Mouse (Mus musculus): ENCODE data around the gene C2. TPM values are rescaled to one million over a fixed set of nuclear protein-coding genes. Genes with fewer than 3 reads are reported as not detected.

Gene C2
- polyA plus RNA-seq, 1 experiment from 2014 or later: 8.2 TPM

DNA sequence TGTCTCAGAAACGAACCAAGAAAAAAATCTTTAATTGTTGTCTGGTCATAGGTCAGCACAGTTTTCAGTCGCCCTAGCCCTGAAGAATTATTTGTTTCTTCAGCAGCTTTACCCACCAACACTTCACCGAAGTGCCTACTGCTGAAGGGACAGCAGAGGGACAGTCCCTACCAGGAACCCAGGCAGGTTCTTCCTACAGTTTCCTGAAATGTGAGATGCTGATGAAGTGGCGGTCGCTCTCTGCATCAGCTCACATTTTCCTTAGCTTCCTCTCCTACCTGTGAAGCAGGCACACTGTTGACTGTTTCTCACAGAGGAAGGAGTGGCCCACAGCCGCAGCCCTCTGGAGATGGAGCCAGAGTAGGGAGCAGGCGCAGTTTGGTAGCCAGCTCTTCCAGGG is 32.1 kb downstream of the C2 start:
- no peak overlapping the region for H3K4me2 ChIP-seq
- no peak overlapping the region for H3K9ac ChIP-seq
- 48% methylated on average over 7 of the region's 7 CpGs for WGBS (ENCODE audit: insufficient replicate concordance)
- H3K27ac ChIP-seq: no peak overlapping the region
- no peak overlapping the region for H3K4me3 ChIP-seq
- H3K9me3 ChIP-seq (replicated peaks): no peaks in the 10 kb centered on the region
- ATAC-seq: no peak
- no peaks in the 10 kb centered on the region; the same call in 1 of the 2 replicates for H3K4me1 ChIP-seq
- H3K27me3 ChIP-seq (replicated peaks): peaks cover 23% of the 10 kb centered on the region
- no peaks in the 10 kb centered on the region for H3K36me3 ChIP-seq

DNA sequence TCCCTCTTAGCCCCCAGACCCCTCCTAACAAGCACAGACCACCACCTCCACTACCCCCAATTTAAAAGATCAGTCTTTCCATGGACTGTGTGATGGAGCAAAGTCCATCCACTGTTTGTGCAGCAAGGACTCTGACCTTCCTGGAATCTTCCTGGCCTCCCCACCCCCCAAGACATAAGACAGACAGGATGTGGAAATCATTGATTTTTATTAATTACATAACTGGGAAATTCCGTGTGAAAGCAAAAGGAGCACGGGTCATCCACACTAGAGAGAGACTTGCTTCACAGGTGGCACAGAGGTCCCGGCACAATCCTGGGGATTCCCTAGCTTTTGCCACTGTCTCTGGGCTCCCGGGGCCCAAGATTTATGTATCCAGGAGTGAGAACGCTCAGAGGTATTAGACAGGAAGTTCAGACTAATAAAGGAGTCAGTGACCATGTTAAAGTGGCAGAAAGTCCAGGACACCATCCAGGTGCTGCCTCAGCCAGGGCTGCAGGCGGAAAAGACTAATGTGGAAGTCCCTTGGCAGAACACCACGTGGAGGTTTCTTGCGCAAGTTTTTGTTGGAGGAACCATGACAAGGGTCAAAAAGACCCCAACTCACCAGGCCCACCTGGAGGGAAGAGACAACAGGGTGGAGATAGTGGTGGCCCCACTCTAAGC is 35.5 kb downstream of the C2 start, which contains the start of gene Cfb:
TSS of gene Cfb (minus strand) at position 103 of the 666 bp plus-strand sequence.
- ATAC-seq: peak; percentile 42; the same call in 1 of the 2 replicates
- Histone ChIP-seq H3K27me3 (replicated peaks) (peaks cover 19% of the 10 kb centered on the region), H3K9me3 (replicated peaks) (no peaks in the 10 kb centered on the region), H3K4me3 (peak within 1 kb of the TSS; percentile 34), H3K4me1 (peaks cover 4% of the 10 kb centered on the region; the same call in 1 of the 2 replicates), H3K36me3 (peaks cover 5% of the 10 kb centered on the region; the same call in 1 of the 2 replicates), H3K27ac (peak within 1 kb of the TSS; percentile 36), H3K4me2 (peak within 1 kb of the TSS; percentile 45), H3K9ac (no peak within 1 kb of the TSS; the same call in 1 of the 2 replicates)
- 44% methylated on average over 8 of the region's 8 CpGs for WGBS (ENCODE audit: insufficient replicate concordance)

DNA sequence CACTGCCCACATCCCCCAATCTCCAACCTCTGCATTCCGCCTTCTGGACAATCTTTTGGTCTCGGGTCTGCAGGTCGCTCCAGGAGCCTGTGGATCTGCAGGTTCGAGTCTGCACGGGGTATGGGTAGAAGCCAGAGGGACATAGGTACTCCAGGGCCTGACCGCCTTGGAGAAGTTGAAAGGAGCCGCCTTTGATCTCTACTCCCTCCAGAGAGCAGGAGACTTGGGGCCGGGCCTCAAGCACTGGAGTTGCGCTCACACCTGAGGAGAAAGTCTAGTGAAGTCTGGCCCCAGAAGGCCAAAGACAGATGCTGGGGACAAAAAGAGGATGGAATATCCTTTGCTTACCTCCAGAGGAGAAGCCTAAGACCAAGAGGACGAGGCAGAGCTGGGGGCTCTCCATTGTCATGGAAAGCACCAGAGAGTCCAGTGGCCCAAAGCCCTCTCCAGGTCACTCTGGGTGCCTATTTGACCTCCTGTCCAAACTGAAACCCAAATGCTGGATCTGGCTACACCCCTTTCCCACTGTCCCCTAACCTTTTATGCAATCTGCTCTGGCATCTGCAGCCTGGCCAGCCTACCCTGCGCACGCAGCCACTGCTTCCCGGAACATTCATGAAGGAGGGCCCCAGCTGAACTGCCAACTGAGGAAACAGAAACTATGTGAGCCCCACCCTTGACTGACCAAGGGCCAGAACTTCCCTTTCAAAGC is 36.2 kb downstream of the C2 start:
- Histone ChIP-seq H3K27ac (peak overlapping the region; percentile 36), H3K4me2 (peak overlapping the region; percentile 45), H3K36me3 (peaks cover 12% of the 10 kb centered on the region), H3K4me1 (peaks cover 4% of the 10 kb centered on the region; the same call in 1 of the 2 replicates), H3K9ac (no peak overlapping the region; the same call in 1 of the 2 replicates), H3K4me3 (peak overlapping the region; percentile 34), H3K27me3 (replicated peaks) (peaks cover 19% of the 10 kb centered on the region), H3K9me3 (replicated peaks) (no peaks in the 10 kb centered on the region)
- ATAC-seq: peak; percentile 56
- WGBS (ENCODE audit: insufficient replicate concordance): 42% methylated on average over 13 of the region's 13 CpGs

DNA sequence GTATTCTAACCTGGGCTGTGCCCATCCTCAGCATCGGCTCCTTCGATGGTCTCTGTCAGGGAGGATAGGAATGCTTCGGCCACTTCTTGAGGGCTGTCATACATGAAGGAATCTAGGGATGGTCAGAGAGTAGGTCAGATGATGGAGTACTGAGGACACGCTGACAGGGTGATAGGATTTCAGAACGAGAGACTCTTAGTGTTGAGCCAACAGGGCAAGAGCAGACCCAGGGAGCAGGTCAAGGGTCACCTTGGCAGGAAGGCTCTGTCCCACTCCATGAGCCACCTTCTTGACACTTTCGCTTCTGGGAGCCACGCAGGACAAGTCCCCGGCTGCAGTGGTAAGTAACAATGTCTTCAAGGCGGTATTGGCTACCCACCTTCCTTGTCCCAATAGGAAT is 37.6 kb downstream of the C2 start:
- H3K27ac ChIP-seq: no peak overlapping the region
- no peak overlapping the region for H3K4me3 ChIP-seq
- H3K27me3 ChIP-seq (replicated peaks): peaks cover 16% of the 10 kb centered on the region; the same call in 1 of the 2 replicates
- H3K9me3 ChIP-seq (replicated peaks): no peaks in the 10 kb centered on the region
- no peak overlapping the region for H3K9ac ChIP-seq
- no peak for ATAC-seq
- peaks cover 25% of the 10 kb centered on the region for H3K36me3 ChIP-seq
- H3K4me2 ChIP-seq: peak overlapping the region; percentile 45
- WGBS (ENCODE audit: insufficient replicate concordance): 74% methylated on average over 9 of the region's 9 CpGs
- H3K4me1 ChIP-seq: peaks cover 4% of the 10 kb centered on the region; the same call in 1 of the 2 replicates

DNA sequence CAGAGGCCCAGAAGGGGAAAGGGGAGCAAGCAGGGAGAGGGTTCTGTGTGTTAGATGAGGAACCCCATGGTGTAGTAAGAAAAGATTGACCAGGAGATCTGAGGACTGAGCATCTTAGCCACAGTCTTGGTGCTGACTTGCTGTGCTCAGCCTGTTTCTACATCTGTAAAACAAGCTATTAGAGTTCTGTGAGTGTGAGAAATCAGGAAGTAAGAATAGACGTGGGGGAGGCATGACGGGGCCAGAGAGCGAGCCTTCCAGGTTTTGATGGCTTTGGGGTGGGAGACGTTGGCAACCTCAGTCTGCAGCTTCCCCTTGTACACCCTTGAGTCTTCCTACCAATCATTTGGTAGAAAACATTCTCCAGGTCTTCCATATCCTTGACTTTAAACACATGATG is 39.4 kb downstream of the C2 start:
- WGBS (ENCODE audit: insufficient replicate concordance): 33% methylated on average over 4 of the region's 4 CpGs
- Histone ChIP-seq H3K4me3 (no peak overlapping the region), H3K27ac (no peak overlapping the region), H3K4me1 (peaks cover 4% of the 10 kb centered on the region; the same call in 1 of the 2 replicates), H3K4me2 (no peak overlapping the region), H3K27me3 (replicated peaks) (peaks cover 13% of the 10 kb centered on the region; the same call in 1 of the 2 replicates), H3K9ac (no peak overlapping the region), H3K9me3 (replicated peaks) (no peaks in the 10 kb centered on the region), H3K36me3 (peaks cover 44% of the 10 kb centered on the region)
- no peak for ATAC-seq

DNA sequence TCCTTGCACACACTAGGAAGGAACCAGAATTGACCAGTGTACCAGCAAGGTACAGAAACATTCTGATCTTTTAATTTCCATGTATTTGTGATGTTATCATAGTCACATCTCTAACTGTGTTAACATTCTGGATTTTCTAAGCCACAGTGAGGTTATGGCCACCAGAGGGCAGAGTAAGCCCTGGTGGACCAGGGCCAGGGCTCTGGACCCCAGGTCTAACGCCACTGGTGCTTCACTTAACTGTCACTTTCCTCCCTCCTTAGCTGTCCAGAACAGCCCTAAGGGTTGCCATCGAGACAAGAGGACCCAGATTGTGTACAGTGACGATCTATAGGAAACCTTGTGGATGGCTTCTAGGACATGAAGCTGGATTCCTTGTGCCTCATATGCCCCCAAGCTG is 42.2 kb downstream of the C2 start:
- Histone ChIP-seq H3K4me2 (no peak overlapping the region), H3K9ac (no peak overlapping the region), H3K4me1 (peaks cover 19% of the 10 kb centered on the region), H3K4me3 (no peak overlapping the region), H3K27me3 (replicated peaks) (no peaks in the 10 kb centered on the region), H3K27ac (no peak overlapping the region), H3K36me3 (peaks cover 60% of the 10 kb centered on the region), H3K9me3 (replicated peaks) (no peaks in the 10 kb centered on the region)
- no peak for ATAC-seq
- WGBS (ENCODE audit: insufficient replicate concordance): 47% methylated on average over 3 of the region's 3 CpGs

DNA sequence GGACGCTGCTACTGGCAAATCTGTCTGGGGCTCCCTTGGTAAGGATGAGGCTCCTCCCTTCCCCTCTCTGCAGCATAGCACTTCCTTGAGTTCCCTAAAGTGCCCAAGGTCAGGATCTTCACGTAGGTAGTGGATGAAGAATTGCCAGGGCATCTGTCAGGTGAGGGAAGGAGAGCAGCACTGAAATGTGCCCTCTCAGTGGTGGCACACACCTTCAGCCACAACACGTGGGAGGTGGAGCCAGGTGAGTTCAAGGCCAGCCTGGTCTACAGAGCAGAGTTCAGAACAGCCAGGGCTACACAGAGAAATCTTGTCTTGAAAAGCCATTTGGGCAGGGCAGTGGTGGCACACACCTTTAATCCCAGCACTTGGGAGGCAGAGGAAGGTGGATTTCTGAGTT is 43.3 kb downstream of the C2 start:
- Histone ChIP-seq H3K4me3 (no peak overlapping the region), H3K27me3 (replicated peaks) (no peaks in the 10 kb centered on the region), H3K9me3 (replicated peaks) (no peaks in the 10 kb centered on the region), H3K36me3 (peaks cover 60% of the 10 kb centered on the region), H3K4me1 (peaks cover 17% of the 10 kb centered on the region), H3K4me2 (no peak overlapping the region), H3K9ac (no peak overlapping the region), H3K27ac (no peak overlapping the region)
- ATAC-seq: no peak
- WGBS (ENCODE audit: insufficient replicate concordance): 71% methylated on average over 3 of the region's 3 CpGs

DNA sequence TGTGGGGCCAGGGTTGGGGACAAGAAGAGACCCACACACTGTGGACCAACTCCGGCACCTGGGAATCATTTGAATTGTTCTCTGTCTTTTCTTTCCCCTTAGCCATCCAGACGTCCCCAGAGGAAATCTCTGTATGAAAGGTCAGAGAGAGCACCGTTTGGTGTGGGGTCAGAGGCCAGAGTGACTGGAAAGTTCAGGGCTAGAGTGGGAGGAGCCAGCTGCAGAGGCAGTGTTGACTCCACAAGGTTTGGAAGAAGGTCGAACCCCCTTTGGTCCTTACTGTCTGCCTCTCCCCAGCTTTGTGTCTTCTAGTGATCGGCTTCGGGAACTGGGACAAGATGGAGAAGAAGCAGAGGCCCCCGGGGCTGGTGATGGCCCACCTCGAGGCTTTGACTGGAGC is 44.6 kb downstream of the C2 start:
- H3K27me3 ChIP-seq (replicated peaks): no peaks in the 10 kb centered on the region
- peaks cover 60% of the 10 kb centered on the region for H3K36me3 ChIP-seq
- no peaks in the 10 kb centered on the region for H3K9me3 ChIP-seq (replicated peaks)
- H3K27ac ChIP-seq: peak overlapping the region; percentile 20
- peaks cover 28% of the 10 kb centered on the region for H3K4me1 ChIP-seq
- 68% methylated on average over 8 of the region's 8 CpGs for WGBS (ENCODE audit: insufficient replicate concordance)
- no peak overlapping the region for H3K4me2 ChIP-seq
- H3K4me3 ChIP-seq: no peak overlapping the region
- ATAC-seq: no peak
- no peak overlapping the region for H3K9ac ChIP-seq

DNA sequence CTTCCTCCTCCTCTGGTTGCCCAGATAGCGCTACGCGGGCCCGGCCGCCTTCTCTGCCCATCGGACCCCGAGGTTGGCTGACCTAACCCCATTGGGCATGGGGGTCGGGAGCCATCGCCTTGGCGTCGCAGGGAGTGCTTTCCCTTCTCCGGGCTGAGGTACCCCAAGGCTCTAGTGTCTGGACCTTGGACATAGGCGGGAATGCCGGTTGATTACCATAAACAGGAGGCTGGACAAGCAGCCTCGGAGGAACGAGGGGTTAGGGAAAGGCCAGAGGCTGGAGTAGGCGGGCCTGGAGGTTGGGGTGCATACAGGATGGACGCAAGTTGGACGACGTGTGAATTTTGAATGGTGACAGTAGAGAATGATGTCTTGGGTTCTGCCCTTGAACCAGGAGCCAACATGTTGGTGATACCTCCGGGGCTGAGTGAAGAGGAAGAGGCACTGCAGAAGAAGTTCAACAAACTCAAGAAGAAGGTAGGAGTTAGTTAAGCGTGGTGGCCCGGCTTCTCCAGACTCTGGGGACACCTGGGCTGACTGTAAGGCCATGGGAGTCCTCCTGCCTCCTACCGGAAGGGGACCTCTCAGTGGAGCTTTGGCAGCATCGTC is 47.4 kb downstream of the C2 start:
- 2% methylated on average over 25 of the region's 25 CpGs for WGBS (ENCODE audit: insufficient replicate concordance)
- Histone ChIP-seq H3K4me1 (peaks cover 28% of the 10 kb centered on the region), H3K9me3 (replicated peaks) (no peaks in the 10 kb centered on the region), H3K4me3 (peak overlapping the region; percentile 91), H3K36me3 (peaks cover 63% of the 10 kb centered on the region), H3K27me3 (replicated peaks) (no peaks in the 10 kb centered on the region), H3K27ac (peak overlapping the region; percentile 82), H3K4me2 (peak overlapping the region; percentile 98), H3K9ac (peak overlapping the region; percentile 89)
- no peak for ATAC-seq

DNA sequence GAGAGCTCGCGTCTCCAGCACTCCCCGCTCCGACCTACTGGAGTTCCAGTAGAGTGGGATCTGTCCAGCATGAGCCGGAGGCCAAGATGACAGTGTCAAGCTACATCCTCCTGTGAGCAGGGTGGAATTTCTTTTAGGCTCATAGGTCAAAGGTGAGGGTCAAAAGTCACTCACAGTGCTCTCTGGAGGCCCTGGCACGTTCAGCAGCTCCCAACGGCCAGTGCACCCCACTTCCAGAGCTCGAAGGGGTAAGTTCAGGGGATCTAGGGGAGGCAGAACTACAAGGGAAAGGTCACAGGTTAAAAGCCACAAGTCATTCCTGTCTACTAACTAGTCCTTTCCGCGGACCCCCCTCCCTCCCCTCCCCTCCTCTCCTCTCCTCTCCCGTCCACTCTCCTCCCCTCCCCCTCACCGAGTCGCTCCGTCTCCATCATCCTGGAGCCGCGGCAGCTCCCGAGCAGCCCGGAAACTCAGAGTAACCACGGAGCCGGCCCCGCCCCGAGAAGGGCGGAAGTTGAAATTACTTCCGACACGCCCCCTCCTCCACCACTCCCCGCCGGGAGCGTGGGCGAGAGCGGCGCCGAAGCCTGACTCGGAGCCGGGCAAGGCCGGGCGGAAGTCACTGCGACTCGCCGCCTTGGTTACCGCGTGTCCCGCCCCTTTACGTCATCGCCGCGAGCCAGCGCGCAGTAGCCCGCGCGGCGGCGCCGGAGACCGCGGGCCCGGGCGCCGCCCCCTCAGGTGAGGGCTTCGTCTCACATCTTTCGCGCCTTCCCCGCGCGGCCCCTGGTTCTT is 48.1 kb downstream of the C2 start, which contains the start of the genes Skiv2l and Nelfe:
TSS of gene Skiv2l (minus strand) at position 489 of the 795 bp plus-strand sequence.
TSS of gene Nelfe (plus strand) at position 670 of the 795 bp plus-strand sequence.
- WGBS (ENCODE audit: insufficient replicate concordance): under 1% methylated on average over 65 of the region's 65 CpGs
- peaks cover 63% of the 10 kb centered on the region for H3K36me3 ChIP-seq
- H3K9me3 ChIP-seq (replicated peaks): no peaks in the 10 kb centered on the region
- peak within 1 kb of the TSS; percentile 98 for H3K4me2 ChIP-seq
- peak within 1 kb of the TSS; percentile 91 for H3K4me3 ChIP-seq
- no peaks in the 10 kb centered on the region for H3K27me3 ChIP-seq (replicated peaks)
- peak within 1 kb of the TSS; percentile 89 for H3K9ac ChIP-seq
- H3K4me1 ChIP-seq: peaks cover 28% of the 10 kb centered on the region
- H3K27ac ChIP-seq: peak within 1 kb of the TSS; percentile 82
- ATAC-seq: peak; percentile 95

DNA sequence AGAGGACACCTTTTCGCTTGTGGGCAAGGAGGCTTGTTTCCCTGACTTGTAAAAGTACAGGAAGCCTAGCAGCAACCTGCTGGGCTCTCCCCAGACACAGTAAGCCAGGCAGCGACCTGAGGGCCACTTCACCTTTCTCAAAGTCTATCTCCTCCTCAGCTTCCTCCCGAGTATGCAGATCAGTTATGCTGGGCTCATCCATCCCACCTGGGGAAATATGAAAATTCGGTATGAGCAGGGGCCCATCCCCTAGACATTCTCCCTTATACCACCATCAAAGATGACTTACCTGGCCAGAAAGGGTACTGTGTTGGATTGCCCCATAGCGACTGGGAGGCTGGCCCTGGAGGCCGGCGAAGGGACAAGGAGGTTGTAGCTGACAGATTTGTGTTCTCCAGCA is 50.5 kb downstream of the C2 start:
- peaks cover 28% of the 10 kb centered on the region for H3K4me1 ChIP-seq
- H3K27me3 ChIP-seq (replicated peaks): no peaks in the 10 kb centered on the region
- no peak overlapping the region for H3K27ac ChIP-seq
- H3K9me3 ChIP-seq (replicated peaks): no peaks in the 10 kb centered on the region
- H3K4me2 ChIP-seq: no peak overlapping the region
- no peak overlapping the region for H3K4me3 ChIP-seq
- 87% methylated on average over 7 of the region's 7 CpGs for WGBS (ENCODE audit: insufficient replicate concordance)
- H3K9ac ChIP-seq: no peak overlapping the region
- no peak for ATAC-seq
- H3K36me3 ChIP-seq: peaks cover 63% of the 10 kb centered on the region
